22 mouse cellular contexts compared by ENCODE assay signal in the genomic region with DNA sequence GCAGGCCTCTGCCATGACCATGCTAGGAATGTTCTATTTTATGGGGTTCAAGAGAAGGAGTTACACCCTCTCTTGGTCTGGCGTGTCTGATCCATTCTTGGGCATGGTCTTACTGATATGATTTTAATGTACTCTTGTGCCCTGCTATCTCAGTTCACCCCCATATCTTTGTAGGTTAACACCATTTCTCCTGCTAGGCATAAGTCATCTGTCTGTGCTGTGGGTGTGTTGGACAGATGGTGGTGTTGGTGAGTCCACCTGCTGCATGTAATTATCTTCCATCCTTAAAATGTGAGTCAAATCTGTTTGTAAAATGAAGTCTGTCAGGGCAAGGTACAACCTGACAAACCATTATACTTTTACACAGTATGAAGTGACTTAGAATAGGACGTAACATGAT. TPM values are rescaled to one million over a fixed set of nuclear protein-coding genes. Genes with fewer than 3 reads are reported as not detected.
DNase-seq lines count a peak whose midpoint lies in the region; ATAC-seq lines count a peak whose summit lies in the region.
"Had no signal": no experiment of that assay in that cellular context is flagged by ENCODE, and none has a peak within 500 bp of the region (broad histone marks: within the 10 kb centered on the region; RNA-seq: fewer than 3 reads in every experiment).

No protein-coding gene starts in this region.

- no peaks in the 10 kb centered on the region for H3K27me3 ChIP-seq in hindbrain, embryonic 13.5 days
- H3K27me3 ChIP-seq in hindbrain, embryonic 12.5 days: no peaks in the 10 kb centered on the region
- H3K27me3 ChIP-seq in liver, embryonic 15.5 days: no peaks in the 10 kb centered on the region
- H3K27me3 ChIP-seq: CH12.LX; embryonic facial prominence, embryonic 13.5 days; forebrain, embryonic 15.5 days; heart, embryonic 15.5 days; Patski had no signal

- H3K27ac ChIP-seq in hindbrain, embryonic 13.5 days: peak overlapping the region; percentile 52; the same call in 1 of the 2 replicates
- H3K27ac ChIP-seq in hindbrain, embryonic 12.5 days: no peak overlapping the region
- H3K27ac ChIP-seq in liver, embryonic 15.5 days (replicated peaks): no peak overlapping the region
- H3K27ac ChIP-seq: embryonic facial prominence, embryonic 13.5 days; forebrain, embryonic 10.5 days; forebrain, embryonic 15.5 days; heart, adult 2 months; heart, embryonic 15.5 days; hindbrain, embryonic 10.5 days; hindbrain, postnatal 0 days had no signal

- intact Hi-C loops in left cerebral cortex, postnatal 4 days (cut with DNase I): no loop called here

- peaks cover 3% of the 10 kb centered on the region; the same call in 1 of the 2 replicates for H3K36me3 ChIP-seq in hindbrain, embryonic 13.5 days
- no peaks in the 10 kb centered on the region for H3K36me3 ChIP-seq in hindbrain, embryonic 12.5 days
- 0 out of 2 replicates have a peak, but pooled peaks cover 3% of the 10 kb centered on the region for H3K36me3 ChIP-seq in liver, embryonic 15.5 days (replicated peaks)
- H3K36me3 ChIP-seq: forebrain, embryonic 15.5 days; heart, embryonic 15.5 days had no signal

- H3K9me3 ChIP-seq in hindbrain, embryonic 13.5 days: no peaks in the 10 kb centered on the region
- H3K9me3 ChIP-seq in hindbrain, embryonic 12.5 days (replicated peaks): no peaks in the 10 kb centered on the region
- H3K9me3 ChIP-seq in liver, embryonic 15.5 days (replicated peaks): no peaks in the 10 kb centered on the region
- H3K9me3 ChIP-seq: embryonic facial prominence, embryonic 13.5 days; forebrain, embryonic 10.5 days; forebrain, embryonic 15.5 days; heart, embryonic 15.5 days; hindbrain, embryonic 10.5 days had no signal

- no peak overlapping the region for H3K4me2 ChIP-seq in hindbrain, embryonic 13.5 days
- no peak overlapping the region for H3K4me2 ChIP-seq in hindbrain, embryonic 12.5 days (replicated peaks)
- no peak overlapping the region for H3K4me2 ChIP-seq in liver, embryonic 15.5 days
- H3K4me2 ChIP-seq: embryonic facial prominence, embryonic 13.5 days; forebrain, embryonic 15.5 days; heart, embryonic 11.5 days; heart, embryonic 15.5 days had no signal

- no peak overlapping the region for H3K9ac ChIP-seq in hindbrain, embryonic 13.5 days
- H3K9ac ChIP-seq in hindbrain, embryonic 12.5 days: no peak overlapping the region
- H3K9ac ChIP-seq in liver, embryonic 15.5 days: no peak overlapping the region
- H3K9ac ChIP-seq: embryonic facial prominence, embryonic 13.5 days; forebrain, embryonic 15.5 days; heart, embryonic 15.5 days had no signal

- H3K4me1 ChIP-seq in hindbrain, embryonic 13.5 days (replicated peaks): peaks cover 22% of the 10 kb centered on the region
- peaks cover 12% of the 10 kb centered on the region for H3K4me1 ChIP-seq in hindbrain, embryonic 12.5 days
- peaks cover 17% of the 10 kb centered on the region for H3K4me1 ChIP-seq in liver, embryonic 15.5 days (replicated peaks)

- peak; percentile 79 for DNase-seq in brain, adult 2 months (ENCODE audit: low read depth, low spot score)
- no peak for DNase-seq in left cerebral cortex, postnatal 4 days
- DNase-seq in gastrocnemius, postnatal 25 days: no peak
- no peak for DNase-seq in urinary bladder, adult 2 months (ENCODE audit: low spot score)
- DNase-seq: adrenal gland, postnatal 14 days; cerebellum, postnatal 14 days; heart, adult 2 months; heart, postnatal 14 days had no signal

- ATAC-seq in hindbrain, embryonic 13.5 days (ENCODE audit: low FRiP score): no peak
- no peak for ATAC-seq in hindbrain, embryonic 12.5 days (ENCODE audit: low FRiP score)
- 0 out of 2 replicates have a peak, but pooled peaks have one; percentile 19 for ATAC-seq in erythroblast, adult 5-6 weeks (replicated peaks; ENCODE audit: low FRiP score, poor library complexity, severe bottlenecking)
- ATAC-seq in liver, embryonic 15.5 days (ENCODE audit: insufficient read depth): peak; percentile 60
- ATAC-seq: activated CD4-positive, CD25-positive, alpha-beta regulatory T cell, adult 4 months; forebrain, embryonic 15.5 days; hindbrain, postnatal 0 days; Patski had no signal

- WGBS in hindbrain, embryonic 13.5 days: 95% methylated on average over 2 of the region's 2 CpGs
- WGBS in hindbrain, embryonic 12.5 days: 97% methylated on average over 2 of the region's 2 CpGs
- WGBS in liver, embryonic 15.5 days (ENCODE audit: insufficient replicate concordance): 60% methylated on average over 2 of the region's 2 CpGs

- H3K4me3 ChIP-seq in hindbrain, embryonic 13.5 days: no peak overlapping the region
- H3K4me3 ChIP-seq in hindbrain, embryonic 12.5 days: no peak overlapping the region
- no peak overlapping the region for H3K4me3 ChIP-seq in liver, embryonic 15.5 days (replicated peaks)
- H3K4me3 ChIP-seq: embryonic facial prominence, embryonic 13.5 days; forebrain, embryonic 10.5 days; forebrain, embryonic 15.5 days; heart, adult 2 months; heart, embryonic 15.5 days; hindbrain, embryonic 10.5 days had no signal

RNA-seq across cellular contexts. Expression of a gene that starts 42.9 kb away (rescaled TPM):
- 66.7 and 68.0 TPM in 2 replicates for polyA plus RNA-seq in hindbrain, embryonic 13.5 days (2015; fragmentation: Nextera tagmentation; extraction: Ambion mirVana)
- 94.7 and 95.6 TPM in 2 replicates for polyA plus RNA-seq in hindbrain, embryonic 12.5 days (2016; fragmentation: Nextera tagmentation; extraction: Ambion mirVana)
- total RNA-seq in erythroblast, adult 5-6 weeks (2015; ENCODE audit: low replicate concordance): 323 and 325 TPM in 2 replicates
- 332 and 347 TPM in 2 replicates for total RNA-seq in erythroblast, adult 5-6 weeks (2017; ENCODE audit: low replicate concordance)
- polyA plus RNA-seq in liver, embryonic 15.5 days (2015; fragmentation: Nextera tagmentation; extraction: Ambion mirVana): 44.7 and 46.7 TPM in 2 replicates
- 10 to 100 TPM; 20.5 to 21.6 TPM for total RNA-seq in left cerebral cortex, postnatal 4 days (2021)
- total RNA-seq in gastrocnemius, postnatal 25 days (2021): 10 to 100 TPM; 50.4 to 53.3 TPM
- polyA plus RNA-seq in urinary bladder, adult 2 months (2012; rRNA removed): 92.7 and 104 TPM in 2 replicates

Comparison
In these comparisons a context has a peak if more than half of its experiments do, and no peak if none do; other contexts are left out.
1. ATAC-seq: peak in erythroblast, adult 5-6 weeks (single experiment) and liver, embryonic 15.5 days (single experiment); none in hindbrain, embryonic 13.5 days (single experiment) and hindbrain, embryonic 12.5 days (single experiment).